Mouse (Mus musculus) Patski (cell line): ENCODE measurements around the gene Prrg2. TPM values are rescaled to one million over a fixed set of nuclear protein-coding genes. Genes with fewer than 3 reads are reported as not detected.
"Not testable (repeated sequence)": the region's sequence is repeated elsewhere in the genome, so short reads cannot be mapped to it uniquely, and the experiment has no call there.

Experiments used
- ATAC-seq: fragments of 100-300 bp; one replicate; pipeline ENCODE4 v1.8.0; 2021
- CTCF ChIA-PET: fragments of 350-600 bp; sonication (Branson Sonifier 250); formaldehyde crosslinking; loops from one replicate; lab custom pipeline; 2022; ENCODE audit warnings: inconsistent platforms; lab: Charles Lee
- POLR2A ChIA-PET: fragments of 350-600 bp; sonication (Branson Sonifier 250); formaldehyde crosslinking; loops from one replicate; lab custom pipeline; 2022; ENCODE audit warnings: antibody characterized with exemption, inconsistent platforms; lab: Charles Lee
- DNase-seq: peaks from one replicate; pipeline ENCODE4 v3.0.0-alpha.2; 2011; ENCODE audit warnings: low read depth, low spot score
- H3K27me3 ChIP-seq: fragments of 371-371 bp; one replicate; pipeline ENCODE4 v1.5.1; 2021
- CTCF ChIP-seq: fragments of 100-300 bp; IDR thresholded peaks from one replicate; pipeline ENCODE4 v1.5.1; 2021
- in situ Hi-C: fragments of 300-500 bp; cut with MboI; formaldehyde crosslinking; loops from 3 replicates; pipeline ENCODE4 v1.11.1; 2018; ENCODE audit warnings: low pct_unique_long_range_greater_than_20kb, mixed read lengths
- polyA plus RNA-seq: library from polyadenylated mRNA; unstranded; gene quantifications from one replicate; pipeline ENCODE4 v1.2.3, GENCODE M21; 2021

The Prrg2 gene
- polyA plus RNA-seq, 1 experiment from 2014 or later, result 38.6 TPM

DNA sequence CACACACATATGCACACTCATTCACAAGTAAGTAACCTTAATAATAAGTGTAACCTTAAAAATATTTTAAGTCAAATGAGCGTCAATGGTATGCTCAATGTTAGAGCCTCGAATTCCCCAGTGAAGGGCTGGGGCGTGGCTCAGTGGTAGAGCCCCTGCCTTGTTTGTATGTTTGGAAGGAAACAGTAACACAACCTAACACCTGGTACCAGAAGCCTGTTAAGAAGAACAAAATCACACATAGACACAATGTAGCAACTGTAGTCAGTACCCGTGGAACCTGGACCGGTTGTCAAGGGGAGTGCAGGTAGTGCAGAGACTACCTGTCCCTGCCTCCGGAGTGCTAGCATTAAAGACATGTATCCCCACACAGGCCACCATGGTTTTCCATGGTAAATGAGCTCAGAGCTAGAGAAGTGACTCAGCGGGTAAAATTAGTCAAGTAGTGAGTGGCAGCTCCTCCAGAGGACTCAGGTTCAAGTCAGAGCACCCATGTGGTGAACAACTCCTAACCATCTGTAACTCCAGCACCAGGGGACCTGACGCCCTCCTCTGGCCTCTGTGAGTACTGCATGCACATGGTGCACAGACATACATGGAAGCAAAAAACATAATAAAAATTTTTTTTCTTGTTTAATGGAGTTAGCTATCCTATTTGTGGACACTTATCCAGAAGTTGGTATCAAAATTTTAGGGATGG is 36.2 kb upstream of the Prrg2 start:
- CTCF ChIA-PET, result interaction anchor here (1.4 kb wide), 1 partner anchor 12 kb away, joined by 3 read pairs; no protein-coding TSS in a partner anchor
- no peak for ATAC-seq
- POLR2A ChIA-PET, result no interaction called here
- no peak for TF ChIP-seq CTCF
- in situ Hi-C loops, result no loop called here
- H3K27me3 ChIP-seq, result no peaks in the 10 kb centered on the region
- DNase-seq, result no peak

DNA sequence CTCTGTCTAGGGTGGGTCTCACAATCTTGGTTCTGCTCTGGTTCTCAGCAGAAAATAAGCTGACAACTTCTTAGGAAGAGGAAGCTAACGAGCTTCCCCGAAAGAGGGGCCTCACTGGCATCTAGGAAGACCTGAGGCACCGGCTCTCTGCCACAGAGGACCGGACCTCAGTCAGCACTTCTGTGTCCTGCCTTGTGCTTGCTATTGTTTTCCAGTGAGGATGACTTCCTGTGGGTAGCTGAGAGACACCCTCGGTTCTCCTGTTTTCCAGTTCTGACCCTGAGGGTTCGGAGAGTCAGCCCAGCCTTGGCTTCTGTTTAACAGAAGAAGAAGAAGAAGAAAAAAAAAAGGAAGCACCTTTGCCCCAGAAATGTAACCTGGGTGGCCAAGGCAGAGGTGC is 35.0 kb upstream of the Prrg2 start:
- no peak for ATAC-seq
- CTCF ChIA-PET, result interaction anchor here (0.9 kb wide), 1 partner anchor 15 kb away, joined by 3 read pairs; no protein-coding TSS in a partner anchor
- no peaks in the 10 kb centered on the region for H3K27me3 ChIP-seq
- POLR2A ChIA-PET, result no interaction called here
- no peak for DNase-seq
- TF ChIP-seq CTCF, result no peak
- in situ Hi-C loops, result no loop called here

DNA sequence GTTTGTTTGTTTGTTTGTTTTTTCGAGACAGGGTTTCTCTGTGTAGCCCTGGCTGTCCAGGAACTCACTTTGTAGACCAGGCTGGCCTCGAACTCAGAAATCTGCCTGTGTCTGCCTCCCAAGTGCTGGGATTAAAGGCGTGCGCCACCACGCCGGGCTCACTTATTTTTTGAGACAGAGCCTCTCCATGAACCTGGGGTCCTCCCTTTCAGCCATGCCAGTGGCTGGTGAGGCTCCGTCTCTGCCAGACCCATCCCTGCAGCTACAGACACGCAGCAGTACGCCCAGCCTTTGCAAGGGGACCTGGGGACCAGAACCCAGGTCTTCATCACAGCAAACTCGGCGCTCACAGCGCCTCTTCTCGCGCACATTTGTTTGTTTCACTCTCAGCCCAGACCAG is 33.5 kb upstream of the Prrg2 start:
- POLR2A ChIA-PET, ATAC-seq, in situ Hi-C loops, CTCF ChIA-PET, H3K27me3 ChIP-seq, DNase-seq: not testable (repeated sequence)

DNA sequence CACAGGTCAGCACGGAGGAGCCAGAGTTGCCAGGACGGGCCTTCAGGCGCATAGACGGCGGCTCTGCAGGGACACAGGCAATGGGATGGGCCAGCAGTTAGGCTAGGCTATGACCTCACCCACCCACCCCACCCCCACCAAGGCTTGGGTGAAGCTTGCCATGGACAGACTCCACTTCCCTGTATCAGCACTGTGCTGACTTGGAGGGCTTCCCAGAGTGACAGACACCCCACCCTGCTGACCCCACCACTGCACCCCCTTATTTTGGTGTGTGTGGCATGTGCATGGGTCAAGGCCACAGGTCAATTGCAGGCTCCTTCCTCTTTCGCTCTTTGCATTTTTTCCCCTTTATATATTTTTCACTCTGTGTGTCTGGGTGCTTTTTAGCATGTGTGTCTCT is 32.9 kb upstream of the Prrg2 start:
- no peak for DNase-seq
- in situ Hi-C loops, result no loop called here
- no peak for TF ChIP-seq CTCF
- H3K27me3 ChIP-seq, result no peaks in the 10 kb centered on the region
- ATAC-seq, result no peak
- ChIA-PET CTCF (no interaction called here), POLR2A (interaction anchor here (0.5 kb wide), 1 partner anchor 80 kb away, joined by 4 read pairs; no protein-coding TSS in a partner anchor)

DNA sequence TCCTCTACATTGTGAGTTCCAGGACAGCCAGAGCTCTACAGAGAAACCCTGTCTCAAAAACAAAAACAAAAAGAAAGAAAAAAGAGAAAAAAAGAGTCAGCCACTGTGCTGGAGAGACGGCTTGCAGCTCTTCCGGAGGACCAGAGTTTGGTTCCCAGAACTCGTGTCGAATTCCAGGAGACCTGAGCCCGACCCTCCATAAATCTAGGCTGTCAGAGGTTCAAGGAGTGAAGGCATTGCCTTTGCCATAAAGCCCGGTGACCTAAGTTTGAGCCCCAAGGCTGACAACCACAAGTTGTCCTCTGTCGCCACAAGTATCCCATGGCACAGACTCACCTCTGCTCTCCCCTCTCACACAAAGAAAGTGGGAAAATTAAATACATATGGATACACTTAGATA is 31.6 kb upstream of the Prrg2 start:
- no peak for TF ChIP-seq CTCF
- ChIA-PET CTCF (no interaction called here), POLR2A (interaction anchor here (1.2 kb wide), 1 partner anchor 10 kb away, joined by 3 read pairs; no protein-coding TSS in a partner anchor)
- ATAC-seq, result no peak
- in situ Hi-C loops, result no loop called here
- no peak for DNase-seq
- H3K27me3 ChIP-seq, result no peaks in the 10 kb centered on the region

GRCm38 (mm10) chr7:45093516-45093905 is 31.0 kb upstream of the Prrg2 start:
- TF ChIP-seq CTCF, result no peak
- ChIA-PET CTCF (no interaction called here), POLR2A (interaction anchor here (1.2 kb wide), 1 partner anchor 9 kb away, joined by 3 read pairs; no protein-coding TSS in a partner anchor)
- no peaks in the 10 kb centered on the region for H3K27me3 ChIP-seq
- ATAC-seq (no peak), DNase-seq (no peak)
- in situ Hi-C loops, result no loop called here

DNA sequence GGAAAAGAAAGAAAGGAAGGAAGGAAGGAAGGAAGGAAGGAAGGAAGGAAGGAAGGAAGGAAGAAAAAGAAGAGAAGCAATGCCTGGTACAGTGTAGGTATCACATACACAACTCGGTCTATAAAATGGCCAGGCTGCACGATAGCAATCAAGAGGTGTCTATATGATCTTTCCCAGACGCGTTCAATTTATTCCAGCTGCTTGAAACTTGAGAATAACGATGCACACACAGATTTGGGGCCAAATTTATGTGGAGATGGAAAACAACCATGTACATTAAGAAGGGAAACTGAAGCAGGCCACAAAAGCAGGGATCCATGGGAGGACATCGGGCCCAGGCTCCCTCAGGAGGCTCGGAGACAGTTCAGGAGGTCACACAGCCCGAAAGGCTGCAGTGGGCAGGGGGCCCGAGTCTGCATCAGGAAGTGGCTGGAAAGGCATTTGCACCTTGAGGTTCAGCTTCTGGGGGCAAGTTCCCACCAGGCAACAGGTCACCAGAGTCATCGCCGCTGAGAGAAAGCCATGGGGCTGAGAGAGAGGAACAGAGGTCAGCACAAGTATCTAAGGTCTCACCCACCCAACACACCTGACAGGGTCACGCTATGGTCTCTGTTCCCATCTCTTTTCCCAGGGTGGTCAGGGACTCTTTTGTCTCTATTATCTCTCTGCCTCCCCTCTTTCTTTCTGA is 30.5 kb upstream of the Prrg2 start:
- no peak for TF ChIP-seq CTCF
- ATAC-seq (no peak), DNase-seq (no peak)
- H3K27me3 ChIP-seq, result no peaks in the 10 kb centered on the region
- ChIA-PET POLR2A (interaction anchor here (1.2 kb wide), 1 partner anchor 9 kb away, joined by 3 read pairs; no protein-coding TSS in a partner anchor), CTCF (no interaction called here)
- in situ Hi-C loops, result no loop called here

DNA sequence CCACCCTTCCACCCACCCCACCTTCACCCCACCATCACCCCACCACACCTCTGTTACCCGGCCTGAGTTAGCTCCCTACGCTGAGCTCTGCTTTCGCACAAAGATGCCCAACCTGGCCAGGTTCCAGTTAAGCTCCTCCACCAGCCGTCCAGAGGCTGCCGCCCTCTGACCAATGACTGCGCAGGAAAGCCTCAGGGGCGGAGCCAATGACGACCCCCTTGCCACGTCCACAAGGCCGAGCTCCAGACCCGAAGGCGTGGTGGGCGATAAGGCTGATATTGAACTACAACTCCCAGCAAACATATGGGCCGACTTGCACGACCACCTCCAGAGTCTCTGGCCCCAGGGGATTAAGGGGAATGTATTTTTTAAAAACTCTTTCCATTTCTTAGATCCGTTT is 29.6 kb upstream of the Prrg2 start, which contains the start of gene Rcn3:
Rcn3 (minus strand) TSS at position 174 of the 400 bp plus-strand sequence.
- no peak for TF ChIP-seq CTCF
- no peak for DNase-seq
- no peak for ATAC-seq
- CTCF ChIA-PET, result interaction anchor here (1.2 kb wide), 1 partner anchor 24 kb away, joined by 5 read pairs; no protein-coding TSS in a partner anchor
- in situ Hi-C loops, result no loop called here
- H3K27me3 ChIP-seq, result no peaks in the 10 kb centered on the region
- POLR2A ChIA-PET, result no interaction called here

GRCm38 (mm10) chr7:45091001-45091990 is 28.8 kb upstream of the Prrg2 start:
- TF ChIP-seq CTCF, result no peak
- ChIA-PET CTCF (interaction anchor here (1.2 kb wide), 1 partner anchor 23 kb away, joined by 5 read pairs; no protein-coding TSS in a partner anchor), POLR2A (no interaction called here)
- in situ Hi-C loops, result no loop called here
- H3K27me3 ChIP-seq, result no peaks in the 10 kb centered on the region
- DNase-seq (no peak), ATAC-seq (no peak)
